In genomic region chr9:32508648-32509047, GRCm38 (mm10) we compare ENCODE assay signal across 10 mouse cellular contexts. TPM values are rescaled to one million over a fixed set of nuclear protein-coding genes. Genes with fewer than 3 reads are reported as not detected.
DNase-seq lines count a peak whose midpoint lies in the region.
"Had no signal": no experiment of that assay in that cellular context is flagged by ENCODE, and none has a peak within 500 bp of the region (broad histone marks: within the 10 kb centered on the region; RNA-seq: fewer than 3 reads in every experiment).

No protein-coding gene starts in this region.

- peak; percentile 22 for DNase-seq in gastrocnemius, postnatal 14 days
- DNase-seq in gastrocnemius, postnatal 25 days, result no peak
- peak; percentile 72 to 75 for DNase-seq in spleen, adult 18-20 months
- no peak for DNase-seq in spleen, adult 12 weeks (ENCODE audit: low spot score)
- peak; percentile 65 to 67 for DNase-seq in lung, postnatal 4 days
- peak; percentile 78 for DNase-seq in thymus, postnatal 4 days
- no peak for DNase-seq in urinary bladder, postnatal 14 days (ENCODE audit: low spot score)
- no peak for DNase-seq in cerebellum, postnatal 14 days
- DNase-seq: adrenal gland, adult 8-10 months; layer of hippocampus, postnatal 36 days had no signal

- intact Hi-C loops in gastrocnemius, postnatal 14 days (cut with DNase I; ENCODE audit: low total_unique reads), result no loop called here

RNA-seq across cellular contexts. Expression of gene Fli1, which starts 34.0 kb away (rescaled TPM):
- 10 to 100 TPM; 16.2 to 16.6 TPM for total RNA-seq in gastrocnemius, postnatal 14 days (2021)
- total RNA-seq in gastrocnemius, postnatal 25 days (2021), result 1 to 10 TPM; 7.3 to 9.4 TPM

Comparison
In these comparisons a context has a peak if more than half of its experiments do, and no peak if none do; other contexts are left out.
1. DNase-seq: peak in gastrocnemius, postnatal 14 days (single experiment), spleen, adult 18-20 months (2 of 2), lung, postnatal 4 days (2 of 2) and thymus, postnatal 4 days (single experiment); none in gastrocnemius, postnatal 25 days (single experiment), spleen, adult 12 weeks (single experiment), urinary bladder, postnatal 14 days (single experiment) and cerebellum, postnatal 14 days (0 of 2).